Mouse (Mus musculus) heart, embryonic 15.5 days (tissue): Measurements from ENCODE around the gene Eral1. TPM values are rescaled to one million over a fixed set of nuclear protein-coding genes. Genes with fewer than 3 reads are reported as not detected.

Experiments
- ATAC-seq: fragments of 200-750 bp; cut with Nextera tagmentation; replicated peaks from 2 replicates; pipeline ENCODE4 v1.8.0; 2017; ENCODE audit warnings: low read depth, moderate TSS enrichment; ENCODE audit not compliant: insufficient number of reproducible peaks, insufficient read depth, low FRiP score
- H3K27ac ChIP-seq: fragments of 300-500 bp; sonication (generic); 2 replicates; pipeline ENCODE4 v1.5.1; 2015; ENCODE audit warnings: mild to moderate bottlenecking, inconsistent platforms
- H3K27me3 ChIP-seq: fragments of 300-500 bp; sonication (generic); 2 replicates; pipeline ENCODE4 v1.6.1; 2015; ENCODE audit warnings: inconsistent platforms
- H3K36me3 ChIP-seq: fragments of 300-500 bp; sonication (generic); 2 replicates; pipeline ENCODE4 v1.6.1; 2015; ENCODE audit warnings: mild to moderate bottlenecking, inconsistent platforms
- H3K4me1 ChIP-seq: fragments of 300-500 bp; sonication (generic); replicated peaks from 2 replicates; pipeline ENCODE4 v1.6.1; 2015; ENCODE audit warnings: inconsistent platforms
- H3K4me2 ChIP-seq: fragments of 300-500 bp; sonication (generic); 2 replicates; pipeline ENCODE4 v1.6.1; 2015; ENCODE audit warnings: inconsistent platforms, mild to moderate bottlenecking, moderate library complexity
- H3K4me3 ChIP-seq: fragments of 300-500 bp; sonication (generic); 2 replicates; pipeline ENCODE4 v1.5.1; 2015; ENCODE audit warnings: mild to moderate bottlenecking, inconsistent platforms
- H3K9ac ChIP-seq: fragments of 300-500 bp; sonication (generic); 2 replicates; pipeline ENCODE4 v1.6.1; 2015; ENCODE audit warnings: mild to moderate bottlenecking, inconsistent platforms
- H3K9me3 ChIP-seq: fragments of 300-500 bp; sonication (generic); replicated peaks from 2 replicates; pipeline ENCODE4 v1.6.1; 2016; ENCODE audit warnings: inconsistent platforms
- WGBS: fragments of 180-500 bp; shearing (Covaris S2); methylation state at CpG from one replicate; pipeline ENCODE4 v1.1.7; 2015; ENCODE audit warnings: mixed read lengths; 5-methylcytosine and 5-hydroxymethylcytosine counted together
- polyA plus RNA-seq: library from polyadenylated mRNA; unstranded; fragments of >200 nt; fragmentation: Nextera tagmentation; extraction: Ambion mirVana; gene quantifications from 2 replicates; pipeline ENCODE4 v1.2.1, GENCODE M21; 2015

Gene Eral1
- polyA plus RNA-seq = 21.1 and 24.5 TPM in 2 replicates

- ATAC-seq = peak; percentile 93
- 1% methylated on average over 42 of the region's 42 CpGs for WGBS
- Histone ChIP-seq H3K27me3 (no peaks in the 10 kb centered on the region), H3K4me1 (peaks cover 15% of the 10 kb centered on the region), H3K4me3 (peak within 1 kb of the TSS; percentile 97), H3K36me3 (peaks cover 16% of the 10 kb centered on the region), H3K9me3 (no peaks in the 10 kb centered on the region), H3K9ac (peak within 1 kb of the TSS; percentile 90), H3K27ac (peak within 1 kb of the TSS; percentile 74), H3K4me2 (peak within 1 kb of the TSS; percentile 89)
Observed at GRCm38 (mm10) chr11:78079961-78080921, at the start of gene Eral1. Gene Eral1 (minus strand): TSS chr11:78080383.

GRCm38 (mm10) chr11:78129458-78129857, 49.3 kb upstream of the Eral1 start:
- Histone ChIP-seq H3K9ac (no peak overlapping the region), H3K36me3 (no peaks in the 10 kb centered on the region), H3K9me3 (no peaks in the 10 kb centered on the region), H3K27ac (peak overlapping the region; percentile 31; the same call in 1 of the 2 replicates), H3K4me1 (peaks cover 22% of the 10 kb centered on the region), H3K4me2 (no peak overlapping the region), H3K27me3 (no peaks in the 10 kb centered on the region), H3K4me3 (no peak overlapping the region)
- no peak for ATAC-seq
- 54% methylated on average over 8 of the region's 8 CpGs for WGBS

- H3K27ac ChIP-seq = no peak overlapping the region
- H3K9ac ChIP-seq = no peak overlapping the region
- H3K36me3 ChIP-seq = no peaks in the 10 kb centered on the region
- no peaks in the 10 kb centered on the region for H3K9me3 ChIP-seq
- no peak for ATAC-seq
- H3K4me3 ChIP-seq = no peak overlapping the region
- no peak overlapping the region for H3K4me2 ChIP-seq
- H3K27me3 ChIP-seq = no peaks in the 10 kb centered on the region
- 69% methylated on average over 4 of the region's 4 CpGs for WGBS
- peaks cover 17% of the 10 kb centered on the region for H3K4me1 ChIP-seq
Observed at GRCm38 (mm10) chr11:78126739-78127138, 46.6 kb upstream of the Eral1 start.

GRCm38 (mm10) chr11:78125691-78126090, 45.5 kb upstream of the Eral1 start:
- H3K27ac ChIP-seq = no peak overlapping the region
- no peaks in the 10 kb centered on the region for H3K9me3 ChIP-seq
- no peak overlapping the region for H3K9ac ChIP-seq
- ATAC-seq = no peak
- H3K4me3 ChIP-seq = no peak overlapping the region
- H3K4me2 ChIP-seq = no peak overlapping the region
- H3K27me3 ChIP-seq = no peaks in the 10 kb centered on the region
- WGBS = 65% methylated on average over 6 of the region's 6 CpGs
- peaks cover 23% of the 10 kb centered on the region for H3K4me1 ChIP-seq
- no peaks in the 10 kb centered on the region for H3K36me3 ChIP-seq

- Histone ChIP-seq H3K4me1 (peaks cover 33% of the 10 kb centered on the region), H3K9ac (no peak overlapping the region), H3K36me3 (no peaks in the 10 kb centered on the region), H3K9me3 (no peaks in the 10 kb centered on the region), H3K27ac (no peak overlapping the region), H3K4me2 (no peak overlapping the region), H3K27me3 (no peaks in the 10 kb centered on the region), H3K4me3 (no peak overlapping the region)
- no peak for ATAC-seq
Observed at GRCm38 (mm10) chr11:78123782-78124181, 43.6 kb upstream of the Eral1 start.

- no peaks in the 10 kb centered on the region for H3K27me3 ChIP-seq
- no peak overlapping the region for H3K27ac ChIP-seq
- ATAC-seq = no peak
- H3K4me3 ChIP-seq = no peak overlapping the region
- no peak overlapping the region for H3K4me2 ChIP-seq
- H3K9me3 ChIP-seq = no peaks in the 10 kb centered on the region
- no peak overlapping the region for H3K9ac ChIP-seq
- H3K4me1 ChIP-seq = peaks cover 33% of the 10 kb centered on the region
- no peaks in the 10 kb centered on the region for H3K36me3 ChIP-seq
- WGBS = 66% methylated on average over 4 of the region's 4 CpGs
Observed at GRCm38 (mm10) chr11:78122815-78123214, 42.6 kb upstream of the Eral1 start.

- Histone ChIP-seq H3K9me3 (no peaks in the 10 kb centered on the region), H3K9ac (no peak overlapping the region), H3K4me2 (no peak overlapping the region), H3K36me3 (no peaks in the 10 kb centered on the region), H3K4me3 (no peak overlapping the region), H3K27me3 (no peaks in the 10 kb centered on the region), H3K4me1 (peaks cover 38% of the 10 kb centered on the region), H3K27ac (0 out of 2 replicates have a peak overlapping the region, but pooled peaks have one; percentile 16)
- WGBS = 44% methylated on average over 5 of the region's 5 CpGs
- ATAC-seq = no peak
Observed at GRCm38 (mm10) chr11:78121176-78121575, 41.0 kb upstream of the Eral1 start.

- H3K4me3 ChIP-seq = no peak overlapping the region
- 60% methylated on average over 8 of the region's 8 CpGs for whole genome bisulfite sequencing
- H3K27ac ChIP-seq = 0 out of 2 replicates have a peak overlapping the region, but pooled peaks have one; percentile 16
- no peaks in the 10 kb centered on the region for H3K9me3 ChIP-seq
- no peak for ATAC-seq
- peaks cover 43% of the 10 kb centered on the region for H3K4me1 ChIP-seq
- no peak overlapping the region for H3K9ac ChIP-seq
- no peak overlapping the region for H3K4me2 ChIP-seq
- no peaks in the 10 kb centered on the region for H3K27me3 ChIP-seq
- H3K36me3 ChIP-seq = no peaks in the 10 kb centered on the region
Observed at GRCm38 (mm10) chr11:78119898-78120297, 39.7 kb upstream of the Eral1 start.

GRCm38 (mm10) chr11:78118467-78118866, 38.3 kb upstream of the Eral1 start:
- Histone ChIP-seq H3K4me3 (no peak overlapping the region), H3K36me3 (no peaks in the 10 kb centered on the region), H3K27ac (no peak overlapping the region), H3K4me2 (no peak overlapping the region), H3K9me3 (no peaks in the 10 kb centered on the region), H3K27me3 (no peaks in the 10 kb centered on the region), H3K4me1 (peaks cover 49% of the 10 kb centered on the region), H3K9ac (no peak overlapping the region)
- no peak for ATAC-seq

GRCm38 (mm10) chr11:78116146-78116410, 35.9 kb upstream of the Eral1 start:
- WGBS = 17% methylated on average over 5 of the region's 5 CpGs
- no peaks in the 10 kb centered on the region for H3K9me3 ChIP-seq
- peak overlapping the region; percentile 89 for H3K4me2 ChIP-seq
- no peaks in the 10 kb centered on the region for H3K27me3 ChIP-seq
- H3K36me3 ChIP-seq = no peaks in the 10 kb centered on the region
- H3K4me3 ChIP-seq = peak overlapping the region; percentile 71
- H3K9ac ChIP-seq = peak overlapping the region; percentile 77
- H3K27ac ChIP-seq = peak overlapping the region; percentile 73
- peaks cover 46% of the 10 kb centered on the region for H3K4me1 ChIP-seq
- ATAC-seq = no peak

- H3K4me3 ChIP-seq = peak overlapping the region; percentile 71
- H3K36me3 ChIP-seq = no peaks in the 10 kb centered on the region
- peak overlapping the region; percentile 74 for H3K27ac ChIP-seq
- no peaks in the 10 kb centered on the region for H3K27me3 ChIP-seq
- WGBS = under 1% methylated on average over 37 of the region's 37 CpGs
- H3K9ac ChIP-seq = peak overlapping the region; percentile 77
- H3K4me1 ChIP-seq = peaks cover 41% of the 10 kb centered on the region
- ATAC-seq = peak; percentile 99
- H3K9me3 ChIP-seq = no peaks in the 10 kb centered on the region
- H3K4me2 ChIP-seq = peak overlapping the region; percentile 89
Observed at GRCm38 (mm10) chr11:78115367-78116145, 35.4 kb upstream of the Eral1 start.
